Mouse (Mus musculus) retina, adult 2 months (tissue): ENCODE measurements around the gene Ubash3a.

ENCODE experiments used
- DNase-seq: peaks from one replicate; pipeline ENCODE4 v3.0.0-alpha.2; 2012; ENCODE audit warnings: low read depth, low spot score

Gene Ubash3a

DNA sequence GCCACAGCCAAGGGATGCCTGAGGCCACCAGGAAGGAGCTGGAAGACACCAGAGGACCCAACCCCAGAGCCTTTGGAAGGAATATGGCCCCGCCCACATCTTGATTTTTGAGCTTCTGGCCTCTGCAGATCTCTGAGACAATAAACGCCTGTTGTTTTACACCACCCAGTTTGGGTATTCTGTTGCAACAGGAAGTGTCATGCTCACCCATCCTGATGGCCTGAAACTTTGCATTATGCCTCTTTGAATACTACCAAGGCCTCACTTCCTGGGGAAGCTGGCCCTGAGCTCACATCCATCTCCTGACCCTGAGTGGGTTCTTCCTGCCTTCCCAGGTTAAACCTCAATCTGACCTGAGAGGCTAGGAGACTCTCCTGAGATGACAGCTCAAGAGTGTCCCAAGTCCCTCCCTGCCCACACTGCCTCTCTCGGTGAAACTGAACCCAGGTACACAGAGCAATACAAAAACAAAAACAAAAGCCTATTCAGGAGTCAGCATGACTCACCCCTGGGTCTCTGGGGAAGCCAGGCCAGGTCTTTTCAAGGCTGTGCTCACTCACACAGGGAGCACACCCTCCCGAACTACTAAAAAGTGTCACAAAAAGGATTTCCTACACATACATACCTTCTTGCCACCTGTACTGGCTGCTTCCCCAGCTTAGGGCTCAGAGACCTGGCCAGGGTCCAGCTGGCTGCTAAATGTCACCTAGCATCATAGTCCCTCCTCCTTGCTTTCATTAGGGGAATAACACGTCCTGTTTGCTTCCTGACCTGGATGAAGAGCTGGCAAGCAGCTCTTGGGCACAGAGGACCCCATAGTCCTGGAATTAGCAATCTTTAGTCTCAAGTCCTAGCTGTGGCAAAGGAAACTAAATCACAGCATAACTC is 8.6 kb downstream of the Ubash3a start:
- no peak for DNase-seq

- no peak for DNase-seq
These were observed 15.2 kb downstream of the Ubash3a start for GRCm38 (mm10) chr17:31222810-31223310.

- DNase-seq = no peak
These were observed 16.2 kb downstream of the Ubash3a start for GRCm38 (mm10) chr17:31223835-31224234.

DNA sequence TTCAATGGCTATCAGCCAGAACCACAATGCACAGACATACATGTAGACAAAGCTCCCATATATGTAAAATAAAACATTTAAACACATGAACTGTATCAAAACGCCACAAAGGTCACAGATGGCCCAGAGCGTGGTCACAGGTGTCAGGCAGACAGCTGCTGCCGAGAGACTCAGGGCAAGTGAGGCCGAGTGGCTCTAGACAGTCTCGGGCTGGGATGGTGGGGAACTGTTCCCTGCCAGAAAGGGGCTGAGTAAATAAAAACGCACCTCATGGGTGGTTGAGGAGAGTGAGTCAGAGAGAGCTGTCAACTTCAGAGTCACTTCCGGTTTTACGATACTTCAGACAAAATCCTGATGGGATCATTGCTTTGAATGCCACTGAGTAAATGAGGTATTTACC is 16.9 kb downstream of the Ubash3a start:
- DNase-seq = no peak

DNA sequence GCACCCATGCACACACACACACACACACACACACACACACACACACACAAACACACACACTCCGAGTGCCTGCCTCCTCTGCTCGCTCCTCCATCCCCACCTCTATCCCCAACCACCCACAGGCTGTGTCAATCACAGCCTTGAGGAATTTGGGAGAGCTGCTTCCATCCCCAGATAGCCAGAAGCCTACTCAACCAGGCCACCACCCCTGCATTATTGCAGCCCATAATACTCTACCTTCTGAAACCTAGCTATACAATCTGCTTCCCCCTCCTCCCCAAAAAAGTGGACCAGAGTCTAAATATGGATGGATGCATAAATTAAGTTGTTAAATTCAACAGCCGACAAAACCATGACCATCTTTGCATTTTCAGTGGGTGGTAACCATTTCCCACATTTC is 18.7 kb downstream of the Ubash3a start:
- DNase-seq = no peak

DNA sequence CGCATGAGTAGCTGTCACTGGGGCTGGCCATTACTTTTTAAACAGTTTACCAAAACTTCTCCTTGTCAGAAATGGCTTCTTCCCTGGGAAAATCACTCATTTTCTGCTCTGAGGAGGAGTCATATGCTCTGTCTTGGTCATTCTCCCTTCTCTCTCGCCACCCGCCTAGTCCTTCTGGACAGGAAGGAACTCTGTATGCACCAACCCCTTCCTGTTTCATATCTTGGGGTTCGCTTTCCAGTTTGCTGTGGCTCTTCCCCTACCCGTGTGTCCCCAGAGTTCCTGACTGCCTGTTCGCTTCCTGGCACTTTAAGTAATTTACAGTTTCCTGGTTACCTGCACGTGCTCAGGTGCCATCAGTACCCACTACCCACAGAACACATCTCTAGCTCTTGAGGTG is 19.3 kb downstream of the Ubash3a start:
- no peak for DNase-seq

DNA sequence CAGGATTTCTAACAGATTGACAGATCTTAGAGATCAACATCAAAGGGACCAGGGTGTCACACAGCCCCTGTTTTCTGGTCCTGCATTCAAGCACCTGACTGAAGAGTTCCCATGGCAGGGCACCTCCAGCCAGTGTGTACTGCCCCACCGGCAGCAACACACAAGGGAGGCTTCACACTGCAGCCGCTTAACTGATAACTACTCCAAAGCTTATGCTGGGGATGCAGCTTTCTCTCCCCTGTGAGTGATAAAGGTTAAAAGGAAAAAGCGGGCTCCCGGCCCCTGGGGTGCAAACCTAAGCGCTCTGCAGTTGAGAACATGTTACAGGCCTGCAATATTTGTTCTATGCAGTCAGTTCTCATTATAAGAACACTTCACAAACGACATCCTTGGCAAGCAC is 24.1 kb downstream of the Ubash3a start:
- no peak for DNase-seq

DNA sequence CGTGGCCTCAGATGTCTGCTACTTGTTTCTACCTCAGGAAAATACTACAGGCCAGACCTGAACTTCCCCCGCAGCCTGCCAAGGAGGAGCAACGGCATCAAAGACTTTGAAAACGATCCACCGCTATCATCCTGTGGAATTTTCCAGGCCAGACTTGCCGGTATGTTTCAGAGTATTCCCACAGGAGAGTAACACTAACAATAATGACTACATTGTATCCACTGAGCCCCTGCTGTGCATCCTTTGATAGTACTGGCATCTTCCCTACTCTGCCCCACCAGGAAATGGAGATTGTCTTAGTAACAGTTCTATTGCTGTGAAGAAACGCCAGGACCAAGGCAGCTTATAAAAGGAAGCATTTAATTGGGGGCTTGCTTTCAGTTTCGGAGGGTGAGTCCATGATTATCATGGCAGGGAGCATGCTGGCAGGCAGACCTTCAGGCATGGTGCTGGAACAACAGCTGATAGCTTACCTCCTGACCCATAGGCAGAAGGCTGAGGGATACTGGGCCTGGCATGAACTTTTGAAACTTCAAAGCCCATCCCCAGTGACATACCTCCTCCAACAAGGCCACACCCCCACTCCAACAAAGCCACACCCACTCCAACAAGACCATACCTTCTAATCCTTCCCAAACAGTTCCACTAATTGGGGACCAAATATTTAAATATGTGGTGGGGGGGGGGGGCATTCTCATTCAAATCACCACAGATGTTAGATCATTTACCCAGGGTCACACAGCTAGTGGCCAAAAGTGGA is 24.8 kb downstream of the Ubash3a start:
- DNase-seq = no peak

- DNase-seq = no peak
These were observed 28.2 kb downstream of the Ubash3a start for GRCm38 (mm10) chr17:31235915-31236314.

DNA sequence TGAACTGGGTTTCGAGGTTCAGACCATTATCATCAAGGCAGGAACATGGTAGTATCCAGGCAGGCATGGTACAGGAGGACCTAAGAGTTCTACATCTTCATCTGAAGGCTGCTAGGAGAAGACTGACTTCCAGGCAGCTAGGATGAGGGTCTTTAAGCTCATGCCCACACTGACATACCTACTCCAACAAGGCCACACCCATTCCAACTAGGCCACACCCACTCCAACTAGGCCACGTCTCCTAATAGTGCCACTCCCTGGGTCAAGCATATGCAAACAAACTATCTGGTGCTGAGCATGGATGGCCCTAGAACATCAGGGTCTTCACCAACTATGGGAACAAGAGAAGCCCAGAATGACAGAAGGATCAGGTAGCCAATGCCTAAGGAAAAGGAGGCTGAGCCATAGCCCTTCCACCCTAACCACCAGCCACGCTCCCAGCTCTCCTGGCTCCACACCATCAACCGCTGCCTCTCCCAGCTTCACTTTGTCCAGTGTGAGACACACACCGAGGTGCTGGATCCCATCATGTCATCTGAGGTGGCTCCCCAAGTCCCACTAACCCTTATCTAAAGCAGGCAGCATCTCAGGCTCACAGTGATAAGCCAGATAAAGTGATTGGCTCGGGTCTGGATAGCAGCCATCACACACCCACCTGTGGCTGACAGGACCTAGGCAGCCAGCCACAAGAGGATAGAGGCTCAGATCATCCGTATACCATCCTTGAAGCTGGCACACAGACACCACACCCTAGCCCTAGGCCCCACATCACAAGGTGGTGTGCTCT is 30.8 kb downstream of the Ubash3a start:
- DNase-seq = no peak

- no peak for DNase-seq
These were observed 33.5 kb downstream of the Ubash3a start for GRCm38 (mm10) chr17:31241156-31241555.

DNA sequence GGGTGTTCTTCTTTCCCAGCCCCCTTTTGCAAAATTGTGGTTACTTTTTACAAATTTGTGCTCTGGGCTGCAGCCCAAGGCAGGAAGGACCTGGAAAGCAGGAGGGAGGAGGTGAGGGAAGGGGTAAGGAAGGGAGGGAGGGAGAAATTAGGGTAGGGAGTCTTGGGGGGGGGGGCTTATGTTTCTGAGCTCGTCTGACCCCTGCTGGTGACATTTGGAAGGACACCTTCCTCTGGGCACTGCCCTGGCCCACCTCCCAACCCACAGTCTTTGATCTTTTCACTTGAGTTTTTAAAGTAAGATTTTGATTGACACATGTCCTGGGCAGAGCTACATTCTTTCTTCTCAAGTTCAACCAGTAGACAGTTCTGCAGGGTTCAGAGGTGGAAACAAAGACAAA is 35.1 kb downstream of the Ubash3a start:
- no peak for DNase-seq

- DNase-seq = no peak
These were observed 37.6 kb downstream of the Ubash3a start for GRCm38 (mm10) chr17:31245321-31245720.

DNA sequence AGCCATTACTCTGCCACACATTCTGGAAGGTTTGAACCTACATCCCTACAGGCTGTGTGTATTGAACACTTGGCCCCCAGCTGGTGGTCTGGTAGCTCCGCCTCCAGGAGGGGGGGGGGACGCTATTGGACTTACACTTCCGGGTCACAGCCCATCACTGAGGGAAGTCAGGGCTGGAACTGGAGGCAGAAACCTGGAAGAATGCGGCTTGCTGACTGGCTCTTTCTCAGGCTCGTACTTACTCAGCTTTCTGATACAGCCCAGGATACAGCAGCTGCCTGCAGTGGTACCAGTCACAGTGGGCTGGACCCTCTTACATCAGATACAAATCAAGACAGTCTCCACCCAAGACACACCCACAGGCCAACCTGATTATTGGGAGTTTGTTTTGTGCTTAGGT is 39.5 kb downstream of the Ubash3a start:
- DNase-seq = no peak

DNA sequence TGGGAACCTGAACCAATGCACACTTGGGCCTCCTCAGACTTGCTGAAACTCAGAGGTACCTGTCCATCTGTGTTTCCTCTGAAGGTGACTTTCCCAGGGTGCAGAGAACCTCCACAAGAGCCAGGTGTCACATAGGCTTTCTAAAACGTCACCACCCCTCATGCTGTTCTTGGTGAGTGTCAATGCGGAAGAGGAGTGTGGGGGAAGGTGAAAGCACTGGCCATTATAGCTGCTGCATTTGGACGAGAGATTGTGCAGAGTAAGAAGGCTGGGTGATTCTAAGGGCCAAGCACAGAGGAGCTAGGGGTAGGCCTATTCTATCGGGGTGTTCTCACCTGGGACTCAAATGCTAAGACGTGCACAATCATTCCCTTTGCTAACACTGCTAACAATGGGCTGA is 46.3 kb downstream of the Ubash3a start:
- DNase-seq = no peak

DNA sequence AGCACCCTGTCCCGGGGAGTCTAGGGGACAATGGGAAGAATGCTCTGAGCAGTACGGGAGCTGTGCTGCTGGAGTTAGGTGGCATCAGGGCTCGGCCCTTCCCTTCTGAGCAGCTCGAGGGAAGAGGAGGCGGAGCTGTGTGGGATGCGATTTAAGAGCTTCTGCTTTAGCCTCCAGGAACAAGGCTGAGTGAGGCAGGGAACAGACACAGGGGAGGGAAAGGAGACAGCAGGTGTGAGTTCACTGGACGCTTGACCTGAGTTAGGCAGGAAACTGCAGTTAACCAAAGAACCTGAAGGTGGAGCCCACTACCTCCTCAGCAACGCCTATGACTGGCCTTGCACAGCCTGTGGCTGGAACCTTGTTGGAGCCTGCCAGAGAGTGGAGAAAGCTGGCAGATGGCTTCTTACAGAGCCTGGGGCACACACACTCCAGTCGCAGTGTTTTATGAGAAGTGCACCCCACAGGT is 46.8 kb downstream of the Ubash3a start:
- peak; percentile 25 for DNase-seq

- DNase-seq = no peak
These were observed 49.5 kb downstream of the Ubash3a start for GRCm38 (mm10) chr17:31257149-31257548.

- DNase-seq = no peak
These were observed 50.2 kb downstream of the Ubash3a start for GRCm38 (mm10) chr17:31257898-31258297.

DNA sequence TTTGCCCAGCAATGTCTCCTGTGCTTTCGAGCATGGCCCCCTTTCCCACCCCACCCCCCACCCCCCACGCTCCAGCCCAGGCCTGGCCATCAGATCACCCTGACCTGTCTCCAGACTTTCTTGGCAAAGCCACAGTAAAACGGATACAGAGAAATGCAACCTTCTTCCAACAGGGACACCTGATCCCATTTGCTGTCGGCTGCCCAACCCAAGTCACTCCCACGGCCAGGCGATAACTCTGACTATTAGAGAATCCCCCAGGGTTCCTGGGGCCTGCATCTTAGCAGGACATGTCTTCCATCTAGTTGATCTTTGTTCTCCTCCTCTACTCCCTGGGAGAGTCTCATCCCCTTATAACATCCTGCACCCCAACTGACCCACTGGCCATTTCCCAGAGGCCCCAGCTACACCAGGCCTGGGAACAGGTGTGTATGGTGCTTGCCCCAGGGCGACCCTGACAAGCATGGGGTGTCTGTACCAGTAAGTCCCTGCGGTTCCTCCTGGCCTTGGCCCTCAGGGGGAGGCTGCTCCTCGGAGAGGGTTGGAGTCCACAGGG is 50.7 kb downstream of the Ubash3a start:
- no peak for DNase-seq

GRCm38 (mm10) chr17:31259145-31259544 is 51.5 kb downstream of the Ubash3a start:
- no peak for DNase-seq

DNA sequence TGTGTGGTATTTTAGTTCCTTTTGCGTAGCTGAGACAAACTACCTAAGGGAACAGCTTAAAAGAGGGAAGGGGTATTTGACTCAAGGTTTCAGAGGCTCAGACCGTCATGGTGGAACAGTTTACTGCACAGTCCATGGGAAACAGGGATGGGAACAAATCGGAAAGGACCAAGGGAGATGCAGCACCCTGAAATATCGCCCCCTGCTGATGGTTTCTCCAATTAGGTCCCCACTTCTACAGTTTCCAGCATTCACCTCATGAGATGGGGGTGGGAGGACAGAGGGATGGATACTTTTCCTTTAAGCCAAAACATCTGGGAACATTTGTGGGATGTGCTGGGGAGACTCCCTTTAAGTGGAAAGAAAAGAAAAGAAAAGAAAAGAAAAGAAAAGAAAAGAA is 52.2 kb downstream of the Ubash3a start:
- no peak for DNase-seq
